Mouse (Mus musculus): ENCODE results near the gene Slc43a1. TPM values are rescaled to one million over a fixed set of nuclear protein-coding genes. Genes with fewer than 3 reads are reported as not detected.
"Not testable (repeated sequence)": the region's sequence is repeated elsewhere in the genome, so short reads cannot be mapped to it uniquely, and the experiment has no call there.

The Slc43a1 gene
- total RNA-seq (2021): 1 to 10 TPM in 1 of 2 experiments, under 1 TPM in 1; 0.48 to 1.2 TPM

- no peak for DNase-seq
Measured at GRCm38 (mm10) chr2:84838593-84838949, at the start of gene Slc43a1. Gene Slc43a1, plus strand, starts transcription at chr2:84838850.

DNA sequence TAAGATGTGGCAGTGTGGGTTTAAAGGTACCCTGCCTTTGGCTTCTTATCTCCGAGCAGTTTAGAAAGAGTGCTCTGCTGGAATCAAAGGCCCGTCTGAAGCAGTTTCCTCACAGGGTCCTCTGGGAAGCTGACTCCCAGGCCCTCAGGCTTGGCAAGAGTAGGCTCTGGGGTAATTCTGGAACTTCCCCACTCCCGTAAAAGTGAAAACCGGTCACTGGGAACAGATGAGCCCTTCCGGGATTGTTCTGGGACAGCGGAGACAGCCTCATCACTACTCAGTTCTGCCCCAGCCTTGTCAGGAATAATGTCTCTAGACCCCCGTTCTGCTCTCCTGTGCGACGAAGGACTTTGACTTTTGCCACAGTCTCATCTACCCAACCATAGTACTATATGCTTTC lies 48.2 kb upstream of the Slc43a1 start:
- no peak for DNase-seq

DNA sequence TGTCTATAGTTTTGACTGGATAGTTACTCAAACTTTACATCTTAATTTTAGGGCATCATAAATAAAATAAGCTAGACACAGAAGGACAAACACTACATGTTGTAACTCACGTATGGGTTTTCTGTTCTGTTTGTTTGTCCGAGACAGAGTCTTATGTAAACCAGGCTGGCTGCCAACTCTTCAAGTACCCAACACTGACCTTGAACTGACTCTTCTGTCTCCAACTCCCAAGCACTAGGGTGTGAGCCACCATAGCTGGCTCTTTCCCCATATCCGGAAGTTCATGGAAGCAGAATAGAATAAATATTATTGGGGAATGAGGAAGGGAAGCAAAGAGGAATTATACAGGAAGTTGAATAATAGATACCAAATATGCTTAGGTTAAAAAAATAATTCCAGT lies 46.1 kb upstream of the Slc43a1 start:
- no peak for DNase-seq

GRCm38 (mm10) chr2:84793154-84793553 lies 45.5 kb upstream of the Slc43a1 start:
- DNase-seq: no peak

DNA sequence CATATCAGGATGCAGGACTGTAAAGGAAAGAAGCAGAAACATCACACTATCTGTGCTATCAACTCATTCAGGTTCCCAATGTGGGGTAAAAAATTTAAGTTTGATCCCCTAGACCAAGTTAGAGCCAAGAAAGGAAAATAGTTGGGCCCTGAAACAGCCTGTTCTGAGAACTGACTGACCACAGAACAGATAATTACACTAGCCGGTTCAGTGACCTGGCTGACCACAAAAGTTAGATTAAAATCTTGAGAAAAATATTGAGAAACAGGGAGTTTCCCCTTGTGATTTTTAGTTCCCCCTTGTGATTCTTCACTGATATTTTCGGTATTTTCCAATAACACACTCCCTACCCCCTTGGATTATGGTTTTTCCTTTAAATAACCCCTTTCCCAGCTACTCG lies 44.8 kb upstream of the Slc43a1 start:
- no peak for DNase-seq

DNA sequence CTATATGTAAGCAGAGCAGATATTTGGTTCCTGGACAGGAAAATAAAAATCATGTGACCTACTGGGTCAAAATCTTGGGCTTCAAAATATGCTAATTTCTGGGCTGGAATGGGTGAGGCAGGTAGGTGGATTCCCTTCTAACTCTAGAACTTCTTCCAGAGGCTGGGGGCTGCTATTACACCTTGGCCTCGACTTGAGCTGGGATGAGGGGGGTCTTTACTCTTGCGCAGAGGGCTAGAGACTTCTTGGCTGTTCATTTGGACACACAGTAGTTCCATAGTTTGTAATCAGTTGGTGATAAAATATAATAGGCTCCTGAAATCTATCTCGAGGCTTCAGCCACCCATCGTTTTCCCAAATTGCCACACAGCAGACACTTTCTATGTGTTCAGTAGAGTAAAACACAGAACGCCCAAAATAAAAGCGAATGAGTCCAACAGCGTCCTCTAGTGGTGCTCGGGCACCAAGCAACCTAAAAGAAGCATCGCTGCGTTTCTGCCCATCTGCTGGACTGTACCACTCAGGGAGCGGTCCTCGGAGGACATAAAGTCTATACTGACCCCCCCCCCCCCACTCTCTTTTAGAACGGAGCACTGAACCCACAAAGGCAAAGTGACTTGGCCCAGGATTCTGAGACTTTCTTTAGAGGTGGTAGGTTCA lies 40.7 kb upstream of the Slc43a1 start:
- peak; percentile 79 to 81 for DNase-seq

- peak; percentile 42 to 59 for DNase-seq
Measured at GRCm38 (mm10) chr2:84798493-84798921, 40.1 kb upstream of the Slc43a1 start, which contains the start of gene Ube2l6. Gene Ube2l6, plus strand, starts transcription at chr2:84798828.

DNA sequence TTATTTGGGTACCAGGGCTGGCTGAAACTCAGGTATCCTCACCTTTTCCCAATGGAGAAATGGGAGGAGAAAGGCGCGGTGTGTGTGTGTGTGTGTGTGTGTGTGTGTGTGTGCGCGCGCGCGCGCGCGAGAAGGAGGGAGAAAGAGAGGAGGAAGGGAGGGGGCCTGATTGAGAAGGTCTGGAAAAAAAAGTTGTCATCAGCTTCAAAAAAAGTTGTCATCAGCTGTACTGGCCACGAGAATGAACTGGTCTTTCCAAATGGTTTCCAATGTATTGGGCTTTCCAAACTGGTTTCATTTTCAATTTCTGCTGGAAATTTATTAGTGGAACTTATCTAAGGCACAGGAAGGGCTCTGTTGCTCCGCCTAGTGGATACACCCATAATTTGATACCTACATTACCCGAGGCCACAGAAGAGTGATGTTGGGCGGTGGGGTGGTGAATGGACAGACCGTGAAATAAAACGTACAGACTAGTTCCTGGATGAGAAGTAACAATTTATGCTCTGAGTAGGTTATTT lies 39.5 kb upstream of the Slc43a1 start:
- DNase-seq: peak; percentile 31 to 39

GRCm38 (mm10) chr2:84800304-84800703 lies 38.3 kb upstream of the Slc43a1 start:
- DNase-seq: no peak

DNA sequence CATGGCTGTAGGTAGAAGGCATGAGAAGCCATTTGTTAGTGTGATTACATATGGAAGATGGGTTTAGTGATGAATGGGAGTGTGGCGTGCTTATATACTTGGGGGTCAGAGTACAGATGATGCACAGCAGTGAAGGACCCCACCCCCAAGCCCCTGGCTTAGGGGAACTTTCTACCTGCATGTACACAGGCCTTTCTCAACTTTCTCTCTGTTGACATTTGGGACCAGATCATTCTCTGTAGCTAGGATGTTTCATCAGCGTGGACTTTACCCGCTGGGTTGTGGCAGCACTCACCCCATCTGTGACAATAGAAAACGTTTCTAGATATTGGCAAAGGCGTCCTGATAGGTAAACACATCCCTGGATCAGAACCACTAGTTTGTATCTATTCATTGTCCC lies 37.4 kb upstream of the Slc43a1 start:
- DNase-seq: not testable (repeated sequence)

DNA sequence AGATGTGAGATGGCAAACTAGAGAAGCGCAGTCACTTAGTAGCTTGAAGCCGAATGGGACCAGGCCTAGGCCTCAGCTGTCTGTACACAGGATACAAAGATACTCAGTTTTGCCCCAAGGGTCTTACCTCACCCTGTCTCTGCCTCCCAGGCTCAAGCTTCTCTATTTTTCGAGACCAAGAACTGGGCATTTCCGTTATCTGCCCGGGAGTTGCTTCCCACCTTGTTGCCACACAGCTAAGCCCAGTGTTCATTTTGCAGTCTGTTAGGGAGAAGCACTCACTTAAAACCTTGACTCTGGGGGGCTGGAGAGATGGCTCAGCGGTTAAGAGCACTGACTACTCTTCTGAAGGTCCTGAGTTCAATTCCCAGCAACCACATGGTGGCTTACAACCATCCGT lies 34.7 kb upstream of the Slc43a1 start:
- DNase-seq: no peak

DNA sequence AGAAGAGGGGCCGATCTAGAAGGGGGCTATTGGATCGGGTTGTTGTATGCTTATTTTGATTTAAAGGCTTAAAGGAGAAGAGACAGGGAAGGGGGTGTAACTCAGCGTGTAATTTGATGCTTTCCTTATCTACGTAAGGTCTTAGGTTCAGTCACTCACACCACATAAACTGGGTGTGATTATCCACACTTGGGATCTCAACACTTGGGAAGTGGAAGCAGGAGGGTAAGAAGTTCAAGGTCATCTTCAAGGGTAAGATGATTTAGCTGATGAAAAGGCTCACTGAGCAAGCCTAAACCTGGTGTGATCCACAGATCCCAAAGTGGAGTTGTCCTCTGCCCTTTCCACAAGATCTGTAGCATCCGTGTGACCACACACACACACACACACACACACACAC lies 32.1 kb upstream of the Slc43a1 start:
- DNase-seq: no peak

DNA sequence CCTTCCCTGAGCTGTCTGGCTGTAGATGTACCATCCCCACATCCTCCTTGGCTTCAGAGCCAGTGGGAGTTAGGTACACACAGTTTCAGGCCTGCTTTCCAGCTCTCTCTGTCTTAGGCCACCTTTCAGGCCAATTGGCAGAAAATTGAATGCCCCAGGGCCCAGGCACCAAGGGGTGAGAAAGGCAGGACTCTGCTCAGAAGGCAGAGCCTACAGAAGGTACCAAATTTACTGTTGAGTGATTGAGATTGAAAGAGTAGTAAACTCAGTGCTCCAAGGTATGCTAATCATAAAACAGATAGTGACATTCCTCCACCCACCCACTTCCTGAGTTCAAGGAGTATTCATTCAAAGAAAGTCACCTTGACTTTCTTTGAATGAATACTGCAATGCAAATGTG lies 29.3 kb upstream of the Slc43a1 start:
- DNase-seq: no peak

- no peak for DNase-seq
Measured at GRCm38 (mm10) chr2:84810526-84810885, 28.1 kb upstream of the Slc43a1 start.

DNA sequence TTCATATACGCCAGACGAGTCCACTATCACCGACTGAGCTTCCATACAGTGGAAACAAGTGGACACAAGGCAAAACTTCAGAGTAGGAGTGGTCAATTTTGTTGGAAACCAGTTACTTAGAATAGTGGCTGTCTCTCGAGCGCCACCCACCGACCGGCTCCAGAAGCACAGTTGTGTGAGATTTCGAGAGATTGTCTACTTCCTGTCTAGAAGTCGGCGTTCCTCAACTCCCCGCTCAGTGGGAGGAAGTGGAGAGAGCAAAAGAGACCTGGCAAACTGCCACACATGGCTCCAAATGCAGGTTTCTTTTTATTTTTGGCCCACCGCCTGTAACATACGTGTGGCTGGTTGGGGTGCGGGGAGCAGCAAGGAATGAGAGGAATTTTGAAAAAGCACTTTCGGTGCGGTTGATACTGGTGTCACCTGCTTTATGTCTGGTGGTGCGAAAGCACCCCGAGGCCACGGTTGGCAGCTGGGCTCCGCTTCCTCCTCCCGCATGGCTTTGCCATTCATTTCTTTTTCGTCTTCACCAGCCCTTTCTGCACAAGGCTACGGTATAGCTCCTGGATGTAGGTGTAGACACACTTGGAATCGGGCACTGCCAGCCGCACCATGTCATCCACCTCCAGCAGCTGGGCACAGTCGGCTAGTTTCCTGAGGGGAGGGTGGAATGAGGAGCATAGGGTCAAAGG lies 27.6 kb upstream of the Slc43a1 start:
- DNase-seq: peak; percentile 76 to 77

DNA sequence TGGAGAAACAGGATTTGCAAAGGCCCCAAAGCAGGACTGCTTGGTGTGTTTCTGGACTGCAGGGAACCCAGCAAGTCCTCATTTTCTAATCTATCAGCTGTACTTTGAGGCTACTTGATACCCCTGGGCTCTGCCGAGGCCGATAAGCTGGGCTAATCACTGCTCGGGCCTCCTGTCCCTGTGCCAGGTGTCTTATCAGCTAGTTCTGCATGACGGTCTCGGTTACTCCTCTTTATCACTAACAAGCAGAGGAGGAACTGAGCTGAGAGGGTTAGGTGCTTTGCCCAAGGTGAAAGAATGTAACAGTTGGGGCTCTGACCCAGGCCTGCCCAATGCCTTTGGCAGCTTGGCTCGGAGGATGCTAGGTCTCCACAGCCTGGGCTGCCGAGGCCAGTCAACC lies 26.8 kb upstream of the Slc43a1 start:
- no peak for DNase-seq

- DNase-seq: no peak
Measured at GRCm38 (mm10) chr2:84812676-84813075, 26.0 kb upstream of the Slc43a1 start.

GRCm38 (mm10) chr2:84819861-84820260 lies 18.8 kb upstream of the Slc43a1 start:
- DNase-seq: no peak

DNA sequence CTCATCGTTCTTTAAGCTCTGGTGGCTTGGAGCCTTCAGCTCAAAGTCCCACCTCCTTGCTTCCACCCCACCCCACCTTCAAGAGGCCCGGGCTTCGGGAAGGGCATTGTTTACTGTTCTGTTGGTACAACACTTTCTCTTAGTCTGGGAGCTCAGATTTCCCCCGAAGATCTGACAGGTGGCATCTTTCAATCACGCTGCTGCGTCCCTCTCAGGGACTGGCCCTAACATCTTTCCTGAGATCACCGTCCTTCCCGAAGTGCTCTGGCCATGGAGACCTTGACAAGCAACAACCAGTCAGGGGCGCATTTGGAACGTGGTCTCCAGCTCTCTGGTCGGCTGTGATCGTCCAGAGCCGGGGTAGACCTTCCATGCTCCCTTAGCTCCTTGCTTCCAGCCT lies 16.1 kb upstream of the Slc43a1 start, which contains the start of gene Smtnl1:
Smtnl1 (minus strand) TSS at position 101 of the 400 bp plus-strand sequence.
- no peak for DNase-seq

DNA sequence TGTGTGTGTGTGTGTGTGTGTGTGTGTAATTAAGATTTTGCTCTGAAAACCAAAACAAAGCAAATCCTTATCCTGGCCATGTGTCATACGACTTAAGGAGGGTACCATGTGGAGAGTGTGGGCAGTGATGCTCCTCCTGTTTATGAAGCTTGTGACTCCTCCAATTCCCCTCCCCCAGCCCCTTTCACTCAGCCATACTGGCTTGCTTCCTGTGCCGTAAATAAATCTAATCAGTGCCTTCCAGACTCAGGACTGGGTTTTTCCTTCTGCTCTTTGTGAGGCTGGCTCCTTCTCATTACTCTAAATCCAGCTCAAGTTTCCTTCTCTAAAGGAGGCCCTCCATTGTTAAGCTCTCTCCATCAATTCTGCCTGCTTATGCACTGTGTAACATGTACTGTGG lies 15.4 kb upstream of the Slc43a1 start:
- no peak for DNase-seq

DNA sequence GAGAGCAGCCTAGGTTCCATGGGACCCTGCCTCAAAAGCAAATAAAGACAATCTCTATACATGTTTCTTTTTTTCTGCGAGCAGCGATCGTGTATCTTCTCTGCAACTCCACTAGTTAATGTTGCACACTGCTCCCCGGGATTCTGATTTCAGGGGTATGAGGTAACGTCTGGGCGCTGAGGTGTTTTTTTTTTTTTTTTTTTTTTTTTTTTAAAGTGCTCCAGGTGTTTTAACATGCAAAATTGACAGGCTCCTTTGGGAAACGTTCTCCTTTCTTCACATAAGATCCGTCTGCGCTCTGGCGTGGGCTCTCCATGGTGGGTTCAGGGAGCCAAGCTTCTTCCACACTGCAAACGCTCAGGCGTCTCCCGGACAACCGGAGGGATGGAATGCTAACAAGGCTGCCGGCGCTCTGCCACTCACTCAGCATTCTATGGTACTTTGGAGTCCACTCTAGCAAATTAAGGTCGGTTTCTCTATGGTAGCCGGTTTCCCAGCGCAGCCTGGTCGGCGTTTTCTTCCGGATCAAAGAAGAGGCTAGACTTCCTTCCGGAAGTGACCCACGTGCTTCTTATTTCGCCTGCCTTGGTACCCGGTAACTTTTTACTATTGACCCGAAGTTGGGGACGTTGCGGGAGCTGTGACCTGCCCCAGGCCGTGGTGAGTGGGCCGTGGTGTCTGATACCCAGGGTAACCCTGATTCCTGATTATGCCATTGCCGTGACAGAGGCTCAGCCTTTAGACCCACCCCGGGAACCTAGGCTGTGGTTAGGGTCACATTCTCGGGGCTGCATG lies 12.0 kb upstream of the Slc43a1 start, which contains the start of gene Timm10:
Timm10 (plus strand) TSS at position 510 of the 795 bp plus-strand sequence.
- DNase-seq: peak; percentile 84 to 90

- no peak for DNase-seq
Measured at GRCm38 (mm10) chr2:84827283-84827920, 11.2 kb upstream of the Slc43a1 start.

All from layer of hippocampus, postnatal 36 days (tissue).